7 mouse cellular contexts compared by ENCODE assay signal in the genomic region with DNA sequence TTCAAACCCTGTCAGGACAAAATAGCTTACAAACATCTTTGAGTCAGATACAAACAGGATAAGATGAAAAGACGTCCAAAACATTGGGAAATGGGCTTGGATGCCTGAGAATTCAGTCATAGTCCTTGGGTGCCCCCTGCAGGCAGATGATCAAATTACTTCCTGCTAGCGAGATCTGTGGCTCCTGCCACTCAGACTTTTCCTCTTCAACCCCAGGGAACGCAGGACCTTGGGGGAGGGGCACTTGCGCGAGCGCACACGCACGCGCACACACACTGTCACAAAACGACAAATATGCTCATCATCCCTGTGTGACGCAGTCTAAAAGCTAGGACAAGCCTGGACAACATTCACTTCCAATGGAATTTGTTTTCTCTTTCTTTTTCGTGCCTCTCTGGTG. TPM values are rescaled to one million over a fixed set of nuclear protein-coding genes. Genes with fewer than 3 reads are reported as not detected.
DNase-seq lines count a peak whose midpoint lies in the region; ATAC-seq and TF ChIP-seq lines count a peak whose summit lies in the region.

No protein-coding gene starts in this region.

- H3K4me2 ChIP-seq in embryonic facial prominence, embryonic 12.5 days (replicated peaks): peak overlapping the region; percentile 50
- peak overlapping the region; percentile 44 for H3K4me2 ChIP-seq in limb, embryonic 11.5 days (ENCODE audit: low read depth, severe bottlenecking)
- peak overlapping the region; percentile 51 for H3K4me2 ChIP-seq in midbrain, embryonic 13.5 days (replicated peaks)

- WGBS in embryonic facial prominence, embryonic 12.5 days: 3% methylated on average over 12 of the region's 12 CpGs
- WGBS in heart, adult 2 months: 1% methylated on average over 12 of the region's 12 CpGs
- WGBS in kidney, adult 2 months: 2% methylated on average over 12 of the region's 12 CpGs
- 5% methylated on average over 12 of the region's 12 CpGs for whole genome bisulfite sequencing in limb, embryonic 11.5 days
- 2% methylated on average over 12 of the region's 12 CpGs for WGBS in midbrain, embryonic 13.5 days
- WGBS in small intestine, adult 2 months: 2% methylated on average over 12 of the region's 12 CpGs

- ATAC-seq in embryonic facial prominence, embryonic 12.5 days (ENCODE audit: insufficient number of reproducible peaks, insufficient read depth, low FRiP score, low TSS enrichment): no peak
- no peak for ATAC-seq in limb, embryonic 11.5 days (ENCODE audit: insufficient number of reproducible peaks, low FRiP score, low TSS enrichment, low read depth)
- ATAC-seq in midbrain, embryonic 13.5 days: peak; percentile 26; the same call in 1 of the 2 replicates

- no peaks in the 10 kb centered on the region for H3K9me3 ChIP-seq in embryonic facial prominence, embryonic 12.5 days
- no peaks in the 10 kb centered on the region for H3K9me3 ChIP-seq in limb, embryonic 11.5 days (ENCODE audit: control insufficient read depth, low read length)
- no peaks in the 10 kb centered on the region for H3K9me3 ChIP-seq in midbrain, embryonic 13.5 days

- TF ChIP-seq CTCF in heart, adult 2 months (IDR thresholded peaks at IDR 0.05): peak; percentile 98
- peak; percentile 90 for TF ChIP-seq CTCF in kidney, adult 2 months (conservative IDR thresholded peaks at IDR 0.05; ENCODE audit: insufficient read depth, insufficient read length, low read depth, low read length)
- peak; percentile 70; the same call in 1 of the 2 replicates for TF ChIP-seq CTCF in small intestine, adult 2 months (IDR thresholded peaks at IDR 0.05; ENCODE audit: extremely low read depth, insufficient read length, insufficient replicate concordance, low read depth, low read length)

- H3K4me1 ChIP-seq in embryonic facial prominence, embryonic 12.5 days: peaks cover 23% of the 10 kb centered on the region
- H3K4me1 ChIP-seq in heart, adult 2 months (ENCODE audit: control insufficient read depth, insufficient read depth, low read length): peaks cover 5% of the 10 kb centered on the region
- H3K4me1 ChIP-seq in kidney, adult 2 months (ENCODE audit: control insufficient read depth, insufficient read depth, low read length): peaks cover 8% of the 10 kb centered on the region; the same call in 1 of the 2 replicates
- peaks cover 7% of the 10 kb centered on the region; the same call in 1 of the 2 replicates for H3K4me1 ChIP-seq in limb, embryonic 11.5 days (ENCODE audit: control insufficient read depth, insufficient read depth, low read length)
- H3K4me1 ChIP-seq in midbrain, embryonic 13.5 days (replicated peaks): peaks cover 33% of the 10 kb centered on the region
- peaks cover 5% of the 10 kb centered on the region; the same call in 1 of the 2 replicates for H3K4me1 ChIP-seq in small intestine, adult 2 months (ENCODE audit: control insufficient read depth, insufficient read depth, insufficient read length, low read length)

- no peaks in the 10 kb centered on the region for H3K36me3 ChIP-seq in embryonic facial prominence, embryonic 12.5 days
- H3K36me3 ChIP-seq in heart, adult 2 months (ENCODE audit: control insufficient read depth, insufficient read depth, low read length): no peaks in the 10 kb centered on the region
- H3K36me3 ChIP-seq in kidney, adult 2 months (ENCODE audit: control insufficient read depth, insufficient read depth, low read length): no peaks in the 10 kb centered on the region
- H3K36me3 ChIP-seq in limb, embryonic 11.5 days (ENCODE audit: control insufficient read depth, insufficient read depth, low read length): no peaks in the 10 kb centered on the region
- no peaks in the 10 kb centered on the region for H3K36me3 ChIP-seq in midbrain, embryonic 13.5 days
- no peaks in the 10 kb centered on the region for H3K36me3 ChIP-seq in small intestine, adult 2 months (ENCODE audit: control insufficient read depth, insufficient read depth, low read length)

- 0 out of 2 replicates have a peak, but pooled peaks have one; percentile 7 for TF ChIP-seq EP300 in heart, adult 2 months (IDR thresholded peaks at IDR 0.05; ENCODE audit: insufficient read depth, low read depth, low read length)

- no peak for TF ChIP-seq POLR2A in heart, adult 2 months (IDR thresholded peaks at IDR 0.05; ENCODE audit: insufficient read depth, low read depth, low read length)
- TF ChIP-seq POLR2A in kidney, adult 2 months (IDR thresholded peaks at IDR 0.05; ENCODE audit: low read depth, low read length): no peak
- no peak for TF ChIP-seq POLR2A in small intestine, adult 2 months (IDR thresholded peaks at IDR 0.05; ENCODE audit: low read depth, low read length)

- intact Hi-C loops in heart, adult 2 months (cut with DNase I): loop anchor here (1.0 kb wide), 2 partner anchors 58 to 154 kb away; no protein-coding TSS in a partner anchor

- H3K27me3 ChIP-seq in embryonic facial prominence, embryonic 12.5 days: no peaks in the 10 kb centered on the region
- no peaks in the 10 kb centered on the region for H3K27me3 ChIP-seq in heart, adult 2 months (ENCODE audit: control insufficient read depth, insufficient read depth, low read length)
- no peaks in the 10 kb centered on the region for H3K27me3 ChIP-seq in kidney, adult 2 months (replicated peaks; ENCODE audit: control insufficient read depth, insufficient read depth, low read length)
- no peaks in the 10 kb centered on the region for H3K27me3 ChIP-seq in limb, embryonic 11.5 days (ENCODE audit: control insufficient read depth, insufficient read depth, low read length)
- H3K27me3 ChIP-seq in midbrain, embryonic 13.5 days: peaks cover 7% of the 10 kb centered on the region; the same call in 1 of the 2 replicates
- no peaks in the 10 kb centered on the region for H3K27me3 ChIP-seq in small intestine, adult 2 months (ENCODE audit: control insufficient read depth, insufficient read depth, low read length)

- DNase-seq in adrenal gland, postnatal 25 days: peak; percentile 91
- DNase-seq in heart, adult 2 months: peak; percentile 88 to 92
- DNase-seq in kidney, adult 2 months: peak; percentile 94
- DNase-seq in limb, embryonic 11.5 days (ENCODE audit: low spot score): peak; percentile 97

- H3K27ac ChIP-seq in embryonic facial prominence, embryonic 12.5 days: no peak overlapping the region
- no peak overlapping the region for H3K27ac ChIP-seq in heart, adult 2 months
- H3K27ac ChIP-seq in kidney, adult 2 months (ENCODE audit: insufficient read depth, low read depth, low read length): no peak overlapping the region
- H3K27ac ChIP-seq in limb, embryonic 11.5 days (replicated peaks; ENCODE audit: low read depth, low read length): no peak overlapping the region
- H3K27ac ChIP-seq in midbrain, embryonic 13.5 days: no peak overlapping the region
- no peak overlapping the region for H3K27ac ChIP-seq in small intestine, adult 2 months (ENCODE audit: insufficient read depth, low read depth, low read length)

- H3K9ac ChIP-seq in embryonic facial prominence, embryonic 12.5 days: no peak overlapping the region
- H3K9ac ChIP-seq in heart, adult 2 months (ENCODE audit: low read depth, low read length): peak overlapping the region; percentile 37; the same call in 1 of the 2 replicates
- no peak overlapping the region; the same call in 1 of the 2 replicates for H3K9ac ChIP-seq in limb, embryonic 11.5 days (ENCODE audit: low read length)
- no peak overlapping the region for H3K9ac ChIP-seq in midbrain, embryonic 13.5 days (replicated peaks)

- peak overlapping the region; percentile 19; the same call in 1 of the 2 replicates for H3K4me3 ChIP-seq in embryonic facial prominence, embryonic 12.5 days
- peak overlapping the region; percentile 41; the same call in 1 of the 2 replicates for H3K4me3 ChIP-seq in heart, adult 2 months
- H3K4me3 ChIP-seq in kidney, adult 2 months (ENCODE audit: insufficient read depth, low read depth, low read length): peak overlapping the region; percentile 41
- peak overlapping the region; percentile 22 for H3K4me3 ChIP-seq in limb, embryonic 11.5 days (ENCODE audit: low read depth, low read length)
- peak overlapping the region; percentile 23 for H3K4me3 ChIP-seq in midbrain, embryonic 13.5 days (replicated peaks)
- H3K4me3 ChIP-seq in small intestine, adult 2 months (ENCODE audit: low read depth, low read length): peak overlapping the region; percentile 53

- H3K79me2 ChIP-seq in heart, adult 2 months (replicated peaks; ENCODE audit: control insufficient read depth, insufficient read depth, low read length): no peaks in the 10 kb centered on the region; the same call in 1 of the 2 replicates

RNA-seq across cellular contexts. Expression of gene Cyp24a1, which starts 11.9 kb away (rescaled TPM):
- total RNA-seq in adrenal gland, postnatal 25 days (2021): not detected in 2 replicates
- not detected in 2 replicates for polyA plus RNA-seq in embryonic facial prominence, embryonic 12.5 days (2016; fragmentation: Nextera tagmentation; extraction: Ambion mirVana)
- not detected for total RNA-seq in heart, adult 2 months (2021)
- polyA plus RNA-seq in heart, adult 2 months (2012; rRNA removed): not detected in 2 replicates
- 27.5 and 29.2 TPM in 2 replicates for polyA plus RNA-seq in kidney, adult 2 months (2012; rRNA removed)
- not detected in 2 replicates for polyA plus RNA-seq in limb, embryonic 11.5 days (2014; fragmentation: Nextera tagmentation; extraction: Ambion mirVana)
- 0.10 and 0.17 TPM in 2 replicates for polyA plus RNA-seq in midbrain, embryonic 13.5 days (2015; fragmentation: Nextera tagmentation; extraction: Ambion mirVana)
- not detected in 2 replicates for polyA plus RNA-seq in small intestine, adult 2 months (2012; rRNA removed)

RNA-seq across cellular contexts. Expression of gene Pfdn4, which starts 12.6 kb away (rescaled TPM):
- total RNA-seq in adrenal gland, postnatal 25 days (2021): 23.3 and 23.9 TPM in 2 replicates
- polyA plus RNA-seq in embryonic facial prominence, embryonic 12.5 days (2016; fragmentation: Nextera tagmentation; extraction: Ambion mirVana): 95.7 and 99.3 TPM in 2 replicates
- 10 to 100 TPM; 10.6 to 13.3 TPM for total RNA-seq in heart, adult 2 months (2021)
- 3.6 and 7.9 TPM in 2 replicates for polyA plus RNA-seq in heart, adult 2 months (2012; rRNA removed)
- polyA plus RNA-seq in kidney, adult 2 months (2012; rRNA removed): 5.6 TPM in 2 replicates
- 102 and 107 TPM in 2 replicates for polyA plus RNA-seq in limb, embryonic 11.5 days (2014; fragmentation: Nextera tagmentation; extraction: Ambion mirVana)
- polyA plus RNA-seq in midbrain, embryonic 13.5 days (2015; fragmentation: Nextera tagmentation; extraction: Ambion mirVana): 127 and 147 TPM in 2 replicates
- polyA plus RNA-seq in small intestine, adult 2 months (2012; rRNA removed): 0.98 and 1.2 TPM in 2 replicates

Comparison
In these comparisons a context has a peak if more than half of its experiments do, and no peak if none do; other contexts are left out.
1. RNA of gene Cyp24a1, which starts 11.9 kb away (polyA plus RNA-seq): 27.5 to 29.2 TPM in kidney, adult 2 months; 0.10 to 0.17 TPM in midbrain, embryonic 13.5 days, not detected in heart, adult 2 months, not detected in embryonic facial prominence, embryonic 12.5 days, not detected in limb, embryonic 11.5 days and not detected in small intestine, adult 2 months; every median in the first group is over 10 times any median in the second.
2. RNA of gene Pfdn4, which starts 12.6 kb away (polyA plus RNA-seq): 127 to 147 TPM in midbrain, embryonic 13.5 days, 102 to 107 TPM in limb, embryonic 11.5 days and 95.7 to 99.3 TPM in embryonic facial prominence, embryonic 12.5 days; 5.6 TPM in kidney, adult 2 months, 3.6 to 7.9 TPM in heart, adult 2 months and 0.98 to 1.2 TPM in small intestine, adult 2 months; every median in the first group is over 10 times any median in the second.
3. Peak in every context shown above with its lines, with median percentiles within 50 percentile points of each other: DNase-seq, H3K4me2 ChIP-seq, H3K4me3 ChIP-seq and CTCF ChIP-seq.